Mouse (Mus musculus) forebrain, embryonic 10.5 days (tissue): ENCODE results near the gene Marveld3. TPM values are rescaled to one million over a fixed set of nuclear protein-coding genes. Genes with fewer than 3 reads are reported as not detected.

Experiments
- DNase-seq: peaks from one replicate; pipeline ENCODE4 v3.0.0-alpha.2; 2017; ENCODE audit warnings: low spot score; ENCODE audit errors: extremely low spot score
- H3K27ac ChIP-seq: fragments of 300-500 bp; sonication (generic); 2 replicates; pipeline ENCODE4 v1.5.1; 2016; ENCODE audit warnings: mild to moderate bottlenecking
- H3K27me3 ChIP-seq: fragments of 300-500 bp; sonication (generic); 2 replicates; pipeline ENCODE4 v1.6.1; 2016; ENCODE audit warnings: mild to moderate bottlenecking; ENCODE audit not compliant: poor library complexity, severe bottlenecking
- H3K36me3 ChIP-seq: fragments of 300-500 bp; sonication (generic); replicated peaks from 2 replicates; pipeline ENCODE4 v1.6.1; 2016; ENCODE audit warnings: mild to moderate bottlenecking, moderate library complexity
- H3K4me1 ChIP-seq: fragments of 300-500 bp; sonication (generic); 2 replicates; pipeline ENCODE4 v1.6.1; 2016
- H3K4me3 ChIP-seq: fragments of 300-500 bp; sonication (generic); 2 replicates; pipeline ENCODE4 v1.5.1; 2016; ENCODE audit warnings: mild to moderate bottlenecking, moderate library complexity
- H3K9me3 ChIP-seq: fragments of 300-500 bp; sonication (generic); 2 replicates; pipeline ENCODE4 v1.6.1; 2016; ENCODE audit warnings: mild to moderate bottlenecking, moderate library complexity
- WGBS: fragments of 180-500 bp; shearing (Covaris S2); methylation state at CpG from one replicate; pipeline ENCODE4 v1.1.7; 2016; 5-methylcytosine and 5-hydroxymethylcytosine counted together
- polyA plus RNA-seq: library from polyadenylated mRNA; unstranded; fragments of >200 nt; fragmentation: Nextera tagmentation; extraction: Ambion mirVana; gene quantifications from 2 replicates; pipeline ENCODE4 v1.2.1, GENCODE M21; 2016

Gene Marveld3
- polyA plus RNA-seq, 1 experiment from 2014 or later, result 0.99 TPM

DNA sequence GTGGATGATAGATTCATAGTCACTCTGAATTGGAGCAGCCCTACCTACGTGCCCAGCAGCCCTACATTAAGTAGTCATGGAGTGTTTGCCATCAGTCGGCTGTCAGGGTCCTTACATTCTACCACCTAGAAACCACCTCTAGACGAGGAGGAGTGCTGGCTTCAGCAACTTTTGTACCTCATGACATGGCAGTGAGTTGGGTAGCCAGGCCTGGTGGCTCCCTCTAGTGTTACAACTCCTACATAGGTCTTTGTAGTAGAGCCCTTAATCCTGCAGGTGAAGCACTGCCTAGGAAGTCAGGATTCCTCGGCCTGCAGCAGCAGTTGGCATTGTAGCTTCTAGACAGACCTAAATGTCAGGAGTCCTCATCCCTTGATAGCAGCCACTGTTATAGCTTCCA, 44.7 kb downstream of the Marveld3 start:
- Histone ChIP-seq H3K4me3 (no peak overlapping the region), H3K27me3 (no peaks in the 10 kb centered on the region), H3K36me3 (peaks cover 88% of the 10 kb centered on the region), H3K4me1 (no peaks in the 10 kb centered on the region), H3K9me3 (no peaks in the 10 kb centered on the region), H3K27ac (no peak overlapping the region)
- 56% methylated on average over 4 of the region's 4 CpGs for WGBS
- peak; percentile 20 for DNase-seq

DNA sequence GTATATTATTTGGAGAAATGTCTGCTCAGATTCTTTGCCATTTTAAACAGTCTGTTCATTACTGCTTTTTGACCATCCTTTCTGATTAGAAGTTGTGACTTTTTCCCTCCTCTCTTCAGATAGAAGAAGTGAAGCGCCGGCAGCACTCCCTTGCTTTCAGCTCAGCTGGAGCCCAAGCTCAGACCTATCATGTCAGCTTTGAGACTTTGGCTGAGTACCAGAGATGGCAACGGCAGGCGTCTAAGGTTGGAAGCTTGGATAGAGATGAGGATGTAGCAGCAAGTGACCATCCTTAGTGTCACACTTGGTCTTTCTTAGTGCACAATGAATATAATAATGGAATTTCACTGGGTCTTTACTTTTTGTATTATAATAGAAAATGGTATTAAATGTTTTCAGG, 54.6 kb downstream of the Marveld3 start:
- no peak overlapping the region for H3K4me3 ChIP-seq
- 92% methylated on average over 4 of the region's 4 CpGs for WGBS
- H3K9me3 ChIP-seq, result no peaks in the 10 kb centered on the region
- H3K27ac ChIP-seq, result no peak overlapping the region
- no peak for DNase-seq
- H3K36me3 ChIP-seq, result peaks cover 67% of the 10 kb centered on the region
- H3K27me3 ChIP-seq, result no peaks in the 10 kb centered on the region
- H3K4me1 ChIP-seq, result no peaks in the 10 kb centered on the region

DNA sequence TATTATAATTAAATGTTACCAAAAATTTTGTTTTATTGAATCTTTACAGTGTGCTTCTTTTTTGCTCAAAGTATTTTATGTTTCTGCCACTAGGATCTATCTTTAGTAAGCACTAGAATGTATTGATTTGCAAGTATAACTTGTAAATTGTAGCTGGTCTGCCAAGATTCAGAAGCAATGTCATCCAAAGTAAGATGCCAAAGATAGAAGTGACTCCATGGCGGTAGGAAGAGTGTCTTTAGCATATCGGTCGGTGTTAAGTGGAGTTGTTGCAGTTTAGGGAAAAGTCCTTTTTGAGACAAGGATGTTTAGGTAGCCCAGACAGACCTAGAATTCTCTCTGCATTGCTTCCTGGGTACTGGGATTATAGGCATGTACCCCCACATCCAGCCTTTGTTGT, 55.1 kb downstream of the Marveld3 start:
- Histone ChIP-seq H3K36me3 (peaks cover 63% of the 10 kb centered on the region), H3K9me3 (no peaks in the 10 kb centered on the region)

DNA sequence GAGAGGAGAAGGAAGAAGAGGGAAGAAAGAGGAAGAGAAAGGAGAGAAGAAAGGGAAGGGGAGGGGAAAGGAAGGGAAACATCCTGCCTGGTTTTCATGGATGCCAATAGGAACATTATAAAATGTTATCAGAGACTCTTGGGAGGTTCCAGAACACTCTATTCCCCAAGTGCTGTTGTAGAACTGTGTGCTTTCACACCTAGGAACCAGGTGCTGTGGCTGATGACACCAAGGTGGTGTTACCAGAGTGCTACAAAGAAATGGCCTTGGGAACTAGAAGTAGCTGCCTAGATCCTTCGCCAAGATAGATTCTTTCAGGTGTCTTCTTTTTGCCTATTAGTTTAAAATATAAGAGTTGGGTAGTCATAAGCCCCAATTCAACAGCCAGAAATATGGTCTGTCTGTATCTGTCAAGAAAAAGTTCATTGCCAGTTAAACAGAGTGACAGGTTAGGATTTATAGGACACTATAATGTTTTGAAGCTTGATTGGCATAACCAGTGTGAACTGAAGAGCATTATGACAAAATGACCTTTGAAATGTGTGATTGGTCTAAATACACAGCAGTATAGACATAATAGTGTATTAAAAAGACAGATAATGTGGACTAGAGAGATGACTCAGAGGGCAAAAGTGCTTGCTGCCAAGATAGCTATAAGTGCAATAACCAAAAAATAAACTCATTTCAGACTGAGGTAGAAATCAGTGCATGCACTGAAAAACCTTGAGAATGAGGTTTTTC, 56.9 kb downstream of the Marveld3 start:
- Histone ChIP-seq H3K4me1 (no peaks in the 10 kb centered on the region), H3K4me3 (no peak overlapping the region), H3K36me3 (peaks cover 53% of the 10 kb centered on the region), H3K9me3 (no peaks in the 10 kb centered on the region), H3K27me3 (no peaks in the 10 kb centered on the region), H3K27ac (no peak overlapping the region)
- WGBS, result 95% methylated on average over 1 of the region's 1 CpGs
- DNase-seq, result no peak

More for the DNA sequence above, 55.1 kb downstream of the Marveld3 start:
- DNase-seq, result no peak
- 95% methylated on average over 3 of the region's 3 CpGs for WGBS
- Histone ChIP-seq H3K27me3 (no peaks in the 10 kb centered on the region), H3K4me3 (no peak overlapping the region), H3K4me1 (no peaks in the 10 kb centered on the region), H3K27ac (no peak overlapping the region)

DNA sequence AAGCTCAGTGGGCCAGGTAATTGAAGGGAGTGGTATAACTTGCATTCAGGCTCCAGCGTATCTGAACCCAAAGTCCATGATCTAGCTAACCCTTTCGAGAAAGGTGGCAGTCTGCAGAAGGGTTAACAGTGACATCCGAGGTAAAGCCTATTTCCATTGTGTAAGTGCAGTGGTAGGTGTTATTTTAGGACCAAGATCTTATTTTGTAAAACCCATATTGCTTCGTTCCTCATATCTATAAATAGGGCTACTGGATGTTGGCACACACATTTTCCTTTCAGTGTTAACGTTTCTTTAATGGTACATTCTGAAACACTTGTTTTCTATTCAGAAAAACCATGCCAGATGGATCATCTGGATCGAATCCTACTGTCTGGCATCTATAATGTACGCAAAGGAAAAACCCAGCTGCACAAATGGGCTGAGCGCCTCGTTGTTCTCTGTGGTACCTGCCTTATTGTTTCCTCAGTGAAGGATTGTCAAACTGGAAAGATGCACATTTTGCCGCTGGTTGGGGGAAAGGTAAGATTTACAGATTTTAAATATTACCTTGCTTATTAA, 58.0 kb downstream of the Marveld3 start:
- Histone ChIP-seq H3K9me3 (no peaks in the 10 kb centered on the region), H3K27me3 (no peaks in the 10 kb centered on the region), H3K4me1 (no peaks in the 10 kb centered on the region), H3K4me3 (no peak overlapping the region), H3K27ac (no peak overlapping the region), H3K36me3 (peaks cover 44% of the 10 kb centered on the region)
- WGBS, result 93% methylated on average over 10 of the region's 10 CpGs
- no peak for DNase-seq

DNA sequence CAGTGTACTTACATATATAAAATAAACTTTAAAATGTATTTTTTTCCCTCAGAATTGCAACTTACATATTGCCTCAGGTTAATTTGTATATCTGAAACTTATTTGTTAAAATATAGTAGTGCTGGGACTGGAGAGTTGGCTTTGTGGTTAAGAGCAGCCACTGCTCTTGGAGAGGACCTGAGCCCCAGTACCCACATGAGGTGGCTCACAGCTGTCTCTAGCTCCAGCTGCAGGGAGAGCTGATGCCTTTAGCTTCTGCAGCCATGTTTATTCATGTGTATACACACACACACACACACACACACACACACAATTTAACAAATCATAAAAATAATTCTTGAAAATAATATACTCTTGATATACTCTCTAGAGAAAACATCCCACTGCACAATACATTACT, 59.6 kb downstream of the Marveld3 start:
- no peak overlapping the region for H3K4me3 ChIP-seq
- H3K27me3 ChIP-seq, result no peaks in the 10 kb centered on the region
- no peak overlapping the region for H3K27ac ChIP-seq
- no peaks in the 10 kb centered on the region for H3K9me3 ChIP-seq
- H3K36me3 ChIP-seq, result peaks cover 29% of the 10 kb centered on the region
- no peak for DNase-seq
- H3K4me1 ChIP-seq, result no peaks in the 10 kb centered on the region

Other genes starting within 250 kb of the Marveld3 start
- gene Atxn1l, start 224.5 kb downstream of the Marveld3 start, polyA plus RNA-seq, result 8.6 and 8.7 TPM in 2 replicates
- 49.4 and 49.8 TPM in 2 replicates for gene Ap1g1, start 183.6 kb downstream of the Marveld3 start, polyA plus RNA-seq
- gene Phlpp2, start 93.7 kb downstream of the Marveld3 start, polyA plus RNA-seq, result 2.2 and 2.9 TPM in 2 replicates
- gene Tat, start 28.2 kb upstream of the Marveld3 start, polyA plus RNA-seq, result not detected in 2 replicates
- gene Chst4, start 77.5 kb upstream of the Marveld3 start, polyA plus RNA-seq, result not detected in 2 replicates
- gene Zfp612, start 117.5 kb upstream of the Marveld3 start, polyA plus RNA-seq, result 9.8 and 10.7 TPM in 2 replicates
- not detected in 2 replicates for gene Gm21964, start 139.0 kb upstream of the Marveld3 start, polyA plus RNA-seq
- gene Gm17720, start 140.6 kb upstream of the Marveld3 start, polyA plus RNA-seq, result not detected in 2 replicates
- 8.7 and 12.7 TPM in 2 replicates for gene Calb2, start 206.0 kb upstream of the Marveld3 start, polyA plus RNA-seq